ENCODE assay signal across 18 mouse cellular contexts in genomic region chr17:83978858-83979470, GRCm38 (mm10).
DNase-seq lines count a peak whose midpoint lies in the region; ATAC-seq and TF ChIP-seq lines count a peak whose summit lies in the region.
"Had no signal": no experiment of that assay in that cellular context is flagged by ENCODE, and none has a peak within 500 bp of the region (broad histone marks: within the 10 kb centered on the region; RNA-seq: fewer than 3 reads in every experiment).

No protein-coding gene starts in this region.

- ATAC-seq in forebrain, embryonic 13.5 days = no peak
- no peak for ATAC-seq in lung, embryonic 15.5 days (ENCODE audit: borderline replicate concordance, extremely low read depth, low FRiP score, low TSS enrichment)
- no peak for ATAC-seq in embryonic facial prominence, embryonic 11.5 days (replicated peaks; ENCODE audit: insufficient number of reproducible peaks, low FRiP score, low TSS enrichment, low read depth)
- ATAC-seq in limb, embryonic 14.5 days (ENCODE audit: low FRiP score, low read depth) = peak; percentile 38; the same call in 1 of the 2 replicates
- no peak for ATAC-seq in CD4-positive, CD25-positive, alpha-beta regulatory T cell, adult 4 months
- ATAC-seq: activated CD4-positive, CD25-positive, alpha-beta regulatory T cell, adult 4 months; forebrain, embryonic 14.5 days; midbrain, embryonic 16.5 days had no signal

- H3K4me3 ChIP-seq in forebrain, embryonic 10.5 days = no peak overlapping the region
- no peak overlapping the region for H3K4me3 ChIP-seq in forebrain, embryonic 13.5 days
- H3K4me3 ChIP-seq in lung, embryonic 15.5 days = no peak overlapping the region
- H3K4me3 ChIP-seq in embryonic facial prominence, embryonic 11.5 days (ENCODE audit: low read depth, low read length) = no peak overlapping the region
- H3K4me3 ChIP-seq in limb, embryonic 14.5 days (replicated peaks; ENCODE audit: low read length) = no peak overlapping the region

- WGBS in forebrain, embryonic 10.5 days = 67% methylated on average over 7 of the region's 7 CpGs
- WGBS in forebrain, embryonic 13.5 days = 78% methylated on average over 7 of the region's 7 CpGs
- WGBS in lung, embryonic 15.5 days = 60% methylated on average over 7 of the region's 7 CpGs
- 57% methylated on average over 7 of the region's 7 CpGs for WGBS in embryonic facial prominence, embryonic 11.5 days
- 41% methylated on average over 7 of the region's 7 CpGs for WGBS in limb, embryonic 14.5 days

- H3K36me3 ChIP-seq in forebrain, embryonic 10.5 days (replicated peaks) = no peaks in the 10 kb centered on the region
- no peaks in the 10 kb centered on the region for H3K36me3 ChIP-seq in forebrain, embryonic 13.5 days (ENCODE audit: poor library complexity, severe bottlenecking)
- no peaks in the 10 kb centered on the region for H3K36me3 ChIP-seq in lung, embryonic 15.5 days
- H3K36me3 ChIP-seq in embryonic facial prominence, embryonic 11.5 days (replicated peaks; ENCODE audit: control insufficient read depth, insufficient read depth, low read depth, low read length) = no peaks in the 10 kb centered on the region
- no peaks in the 10 kb centered on the region for H3K36me3 ChIP-seq in limb, embryonic 14.5 days (ENCODE audit: control insufficient read depth, insufficient read depth, low read length)
- H3K36me3 ChIP-seq: G1E had no signal

- H3K9ac ChIP-seq in forebrain, embryonic 13.5 days = no peak overlapping the region
- no peak overlapping the region for H3K9ac ChIP-seq in lung, embryonic 15.5 days
- no peak overlapping the region for H3K9ac ChIP-seq in embryonic facial prominence, embryonic 11.5 days (replicated peaks; ENCODE audit: low read length)
- no peak overlapping the region for H3K9ac ChIP-seq in limb, embryonic 14.5 days (ENCODE audit: low read depth, low read length, severe bottlenecking)

- DNase-seq in forebrain, embryonic 10.5 days (ENCODE audit: extremely low spot score, low spot score) = no peak
- DNase-seq in lung, postnatal 14 days = no peak
- DNase-seq in embryonic facial prominence, embryonic 11.5 days (ENCODE audit: low spot score) = peak; percentile 26
- peak; percentile 44 for DNase-seq in limb, embryonic 14.5 days (ENCODE audit: low spot score)
- no peak for DNase-seq in ovary, postnatal 10 days (ENCODE audit: low spot score)
- DNase-seq: cerebellum, postnatal 14 days; gastrocnemius, postnatal 36 days; kidney, postnatal 14 days; layer of hippocampus, postnatal 36 days; thymus, adult 2 months had no signal

- H3K9me3 ChIP-seq in forebrain, embryonic 10.5 days = no peaks in the 10 kb centered on the region
- H3K9me3 ChIP-seq in forebrain, embryonic 13.5 days (replicated peaks) = no peaks in the 10 kb centered on the region
- H3K9me3 ChIP-seq in lung, embryonic 15.5 days = no peaks in the 10 kb centered on the region
- H3K9me3 ChIP-seq in embryonic facial prominence, embryonic 11.5 days (replicated peaks; ENCODE audit: control insufficient read depth, low read length) = no peaks in the 10 kb centered on the region
- no peaks in the 10 kb centered on the region for H3K9me3 ChIP-seq in limb, embryonic 14.5 days (ENCODE audit: control insufficient read depth, low read length)
- H3K9me3 ChIP-seq: G1E had no signal

- no peaks in the 10 kb centered on the region for H3K27me3 ChIP-seq in forebrain, embryonic 10.5 days (ENCODE audit: poor library complexity, severe bottlenecking)
- H3K27me3 ChIP-seq in forebrain, embryonic 13.5 days = no peaks in the 10 kb centered on the region
- H3K27me3 ChIP-seq in lung, embryonic 15.5 days = no peaks in the 10 kb centered on the region
- H3K27me3 ChIP-seq in embryonic facial prominence, embryonic 11.5 days (ENCODE audit: control insufficient read depth, insufficient read depth, low read length) = no peaks in the 10 kb centered on the region
- no peaks in the 10 kb centered on the region for H3K27me3 ChIP-seq in limb, embryonic 14.5 days (ENCODE audit: control insufficient read depth, insufficient read depth, low read length)

- H3K27ac ChIP-seq in forebrain, embryonic 10.5 days = peak overlapping the region; percentile 27
- H3K27ac ChIP-seq in forebrain, embryonic 13.5 days = no peak overlapping the region
- peak overlapping the region; percentile 48 for H3K27ac ChIP-seq in lung, embryonic 15.5 days
- no peak overlapping the region for H3K27ac ChIP-seq in embryonic facial prominence, embryonic 11.5 days (replicated peaks; ENCODE audit: low read depth, low read length)
- 0 out of 2 replicates have a peak overlapping the region, but pooled peaks have one; percentile 48 for H3K27ac ChIP-seq in limb, embryonic 14.5 days (replicated peaks; ENCODE audit: low read depth, low read length)
- H3K27ac ChIP-seq: macrophage had no signal

- no peak for TF ChIP-seq POLR2A in limb, embryonic 14.5 days (IDR thresholded peaks at IDR 0.05; ENCODE audit: borderline replicate concordance, extremely low read depth, insufficient read depth, insufficient read length)

- no peak overlapping the region for H3K4me2 ChIP-seq in forebrain, embryonic 13.5 days
- H3K4me2 ChIP-seq in lung, embryonic 15.5 days = no peak overlapping the region
- no peak overlapping the region for H3K4me2 ChIP-seq in embryonic facial prominence, embryonic 11.5 days (ENCODE audit: low read depth, low read length)
- no peak overlapping the region for H3K4me2 ChIP-seq in limb, embryonic 14.5 days (replicated peaks; ENCODE audit: low read depth, low read length, severe bottlenecking)

- peaks cover 42% of the 10 kb centered on the region for H3K4me1 ChIP-seq in forebrain, embryonic 10.5 days
- H3K4me1 ChIP-seq in forebrain, embryonic 13.5 days = peaks cover 10% of the 10 kb centered on the region; the same call in 1 of the 2 replicates
- H3K4me1 ChIP-seq in lung, embryonic 15.5 days = peaks cover 61% of the 10 kb centered on the region
- H3K4me1 ChIP-seq in embryonic facial prominence, embryonic 11.5 days (ENCODE audit: control insufficient read depth, insufficient read depth, low read length) = no peaks in the 10 kb centered on the region; the same call in 1 of the 2 replicates
- H3K4me1 ChIP-seq in limb, embryonic 14.5 days (ENCODE audit: control insufficient read depth, insufficient read depth, low read length) = peaks cover 42% of the 10 kb centered on the region

Comparison
In these comparisons a context has a peak if more than half of its experiments do, and no peak if none do; other contexts are left out.
1. H3K27ac ChIP-seq: peak in forebrain, embryonic 10.5 days (single experiment), lung, embryonic 15.5 days (single experiment) and limb, embryonic 14.5 days (single experiment); none in forebrain, embryonic 13.5 days (single experiment) and embryonic facial prominence, embryonic 11.5 days (single experiment).
2. DNase-seq: peak in embryonic facial prominence, embryonic 11.5 days (single experiment) and limb, embryonic 14.5 days (single experiment); none in forebrain, embryonic 10.5 days (single experiment), lung, postnatal 14 days (single experiment) and ovary, postnatal 10 days (single experiment).